Mouse (Mus musculus) c-Kit-positive CD71-positive TER-119-positive erythroid progenitor cells, embryonic 14.5 days (primary cell): ENCODE results near the gene Uqcc1.

ENCODE experiments used
- DNase-seq: peaks from one replicate; pipeline ENCODE4 v3.0.0-alpha.2; 2013; ENCODE audit warnings: low spot score

Uqcc1 gene

GRCm38 (mm10) chr2:155814829-155815228, 115.3 kb downstream of the Uqcc1 start:
- no peak for DNase-seq

GRCm38 (mm10) chr2:155812637-155813036, 117.5 kb downstream of the Uqcc1 start:
- no peak for DNase-seq

GRCm38 (mm10) chr2:155811821-155812396, 118.2 kb downstream of the Uqcc1 start:
- DNase-seq, result peak; percentile 76

- no peak for DNase-seq
Observed at GRCm38 (mm10) chr2:155809620-155810019, 120.5 kb downstream of the Uqcc1 start.

- DNase-seq, result no peak
Observed at GRCm38 (mm10) chr2:155807408-155807807, 122.7 kb downstream of the Uqcc1 start.

GRCm38 (mm10) chr2:155806548-155806947, 123.6 kb downstream of the Uqcc1 start:
- DNase-seq, result no peak

GRCm38 (mm10) chr2:155805925-155806255, 124.2 kb downstream of the Uqcc1 start:
- DNase-seq, result no peak

- no peak for DNase-seq
Observed at GRCm38 (mm10) chr2:155805231-155805924, 124.7 kb downstream of the Uqcc1 start.

- no peak for DNase-seq
Observed at GRCm38 (mm10) chr2:155804053-155804452, 126.1 kb downstream of the Uqcc1 start.

GRCm38 (mm10) chr2:155802761-155803160, 127.3 kb downstream of the Uqcc1 start:
- DNase-seq, result peak; percentile 55

GRCm38 (mm10) chr2:155798613-155799012, 131.5 kb downstream of the Uqcc1 start:
- no peak for DNase-seq
